Mouse (Mus musculus): ENCODE measurements around the gene Adgrl2. TPM values are rescaled to one million over a fixed set of nuclear protein-coding genes. Genes with fewer than 3 reads are reported as not detected.

Adgrl2 gene
- polyA plus RNA-seq, 1 experiment from 2014 or later, result 132 TPM

GRCm38 (mm10) chr3:148813121-148813520 lies 177.2 kb downstream of the Adgrl2 start:
- Histone ChIP-seq H3K27ac (ENCODE audit: low read length) (no peak overlapping the region), H3K4me2 (ENCODE audit: low read length) (no peak overlapping the region), H3K27me3 (replicated peaks; ENCODE audit: control insufficient read depth, insufficient read depth, low read length) (no peaks in the 10 kb centered on the region), H3K9me3 (ENCODE audit: control insufficient read depth, low read length) (no peaks in the 10 kb centered on the region), H3K36me3 (ENCODE audit: control insufficient read depth, insufficient read depth) (peaks cover 14% of the 10 kb centered on the region), H3K4me3 (replicated peaks; ENCODE audit: low read length) (no peak overlapping the region), H3K9ac (replicated peaks; ENCODE audit: low read depth, low read length) (no peak overlapping the region), H3K4me1 (replicated peaks; ENCODE audit: control insufficient read depth, insufficient read depth, low read length) (no peaks in the 10 kb centered on the region)
- WGBS, result 77% methylated on average over 6 of the region's 6 CpGs
- ATAC-seq, result no peak

- Histone ChIP-seq H3K9me3 (ENCODE audit: control insufficient read depth, low read length) (no peaks in the 10 kb centered on the region), H3K4me1 (replicated peaks; ENCODE audit: control insufficient read depth, insufficient read depth, low read length) (no peaks in the 10 kb centered on the region), H3K27ac (ENCODE audit: low read length) (no peak overlapping the region), H3K36me3 (ENCODE audit: control insufficient read depth, insufficient read depth) (peaks cover 5% of the 10 kb centered on the region), H3K9ac (replicated peaks; ENCODE audit: low read depth, low read length) (no peak overlapping the region), H3K27me3 (replicated peaks; ENCODE audit: control insufficient read depth, insufficient read depth, low read length) (no peaks in the 10 kb centered on the region), H3K4me3 (replicated peaks; ENCODE audit: low read length) (no peak overlapping the region), H3K4me2 (ENCODE audit: low read length) (no peak overlapping the region)
- WGBS, result 29% methylated on average over 1 of the region's 1 CpGs
- no peak for ATAC-seq
These were observed 178.3 kb downstream of the Adgrl2 start for GRCm38 (mm10) chr3:148812059-148812458.

- H3K27ac ChIP-seq (ENCODE audit: low read length), result no peak overlapping the region
- 96% methylated on average over 9 of the region's 9 CpGs for WGBS
- no peak overlapping the region for H3K9ac ChIP-seq (replicated peaks; ENCODE audit: low read depth, low read length)
- ATAC-seq, result no peak
- no peaks in the 10 kb centered on the region for H3K36me3 ChIP-seq (ENCODE audit: control insufficient read depth, insufficient read depth)
- no peaks in the 10 kb centered on the region for H3K9me3 ChIP-seq (ENCODE audit: control insufficient read depth, low read length)
- no peaks in the 10 kb centered on the region for H3K27me3 ChIP-seq (replicated peaks; ENCODE audit: control insufficient read depth, insufficient read depth, low read length)
- H3K4me2 ChIP-seq (ENCODE audit: low read length), result no peak overlapping the region
- H3K4me3 ChIP-seq (replicated peaks; ENCODE audit: low read length), result no peak overlapping the region
- no peaks in the 10 kb centered on the region for H3K4me1 ChIP-seq (replicated peaks; ENCODE audit: control insufficient read depth, insufficient read depth, low read length)
These were observed 183.4 kb downstream of the Adgrl2 start for GRCm38 (mm10) chr3:148806977-148807376.

- 72% methylated on average over 10 of the region's 10 CpGs for WGBS
- ATAC-seq, result no peak
- Histone ChIP-seq H3K4me2 (ENCODE audit: low read length) (no peak overlapping the region), H3K27me3 (replicated peaks; ENCODE audit: control insufficient read depth, insufficient read depth, low read length) (no peaks in the 10 kb centered on the region), H3K27ac (ENCODE audit: low read length) (no peak overlapping the region), H3K9ac (replicated peaks; ENCODE audit: low read depth, low read length) (no peak overlapping the region), H3K4me1 (replicated peaks; ENCODE audit: control insufficient read depth, insufficient read depth, low read length) (no peaks in the 10 kb centered on the region), H3K4me3 (replicated peaks; ENCODE audit: low read length) (no peak overlapping the region), H3K36me3 (ENCODE audit: control insufficient read depth, insufficient read depth) (no peaks in the 10 kb centered on the region), H3K9me3 (ENCODE audit: control insufficient read depth, low read length) (no peaks in the 10 kb centered on the region)
These were observed 197.0 kb downstream of the Adgrl2 start for GRCm38 (mm10) chr3:148793286-148793913.

GRCm38 (mm10) chr3:148770310-148770709 lies 220.0 kb downstream of the Adgrl2 start:
- Histone ChIP-seq H3K4me3 (replicated peaks; ENCODE audit: low read length) (no peak overlapping the region), H3K27me3 (replicated peaks; ENCODE audit: control insufficient read depth, insufficient read depth, low read length) (no peaks in the 10 kb centered on the region), H3K27ac (ENCODE audit: low read length) (no peak overlapping the region), H3K36me3 (ENCODE audit: control insufficient read depth, insufficient read depth) (no peaks in the 10 kb centered on the region), H3K9me3 (ENCODE audit: control insufficient read depth, low read length) (no peaks in the 10 kb centered on the region), H3K4me2 (ENCODE audit: low read length) (no peak overlapping the region), H3K4me1 (replicated peaks; ENCODE audit: control insufficient read depth, insufficient read depth, low read length) (no peaks in the 10 kb centered on the region), H3K9ac (replicated peaks; ENCODE audit: low read depth, low read length) (no peak overlapping the region)
- 95% methylated on average over 6 of the region's 6 CpGs for WGBS
- no peak for ATAC-seq

All from forebrain, embryonic 16.5 days (tissue).